Mouse (Mus musculus): ENCODE results near the gene Creb3.
"Not testable (repeated sequence)": the region's sequence is repeated elsewhere in the genome, so short reads cannot be mapped to it uniquely, and the experiment has no call there.

Gene Creb3

DNA sequence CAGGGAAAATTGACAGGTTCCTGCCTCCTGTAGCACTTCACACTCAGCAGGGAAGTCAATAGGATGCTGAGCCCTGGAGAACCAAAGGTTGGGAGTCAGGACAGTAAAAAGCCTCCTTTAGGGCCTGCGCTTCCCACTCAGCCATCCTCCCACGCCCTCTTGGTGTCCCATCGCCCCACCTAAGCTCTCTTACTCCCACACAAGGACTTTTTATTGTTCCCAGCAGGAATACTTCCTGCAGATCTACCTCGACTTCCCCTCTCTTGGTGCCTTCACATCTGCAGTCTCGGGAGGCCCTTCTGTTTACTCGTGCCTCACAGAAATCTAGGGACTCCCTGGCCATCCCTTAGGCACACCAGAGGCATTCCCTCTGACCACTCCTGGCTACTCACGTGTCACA, 21.3 kb downstream of the Creb3 start:
- no peak for DNase-seq (ENCODE audit: low spot score in 2 of 2)

- no peak for DNase-seq (ENCODE audit: low spot score in 2 of 2)
Observed at GRCm38 (mm10) chr4:43584444-43585416, 22.6 kb downstream of the Creb3 start, which contains the start of gene Msmp. TSS of gene Msmp (minus strand) at chr4:43584494.

DNA sequence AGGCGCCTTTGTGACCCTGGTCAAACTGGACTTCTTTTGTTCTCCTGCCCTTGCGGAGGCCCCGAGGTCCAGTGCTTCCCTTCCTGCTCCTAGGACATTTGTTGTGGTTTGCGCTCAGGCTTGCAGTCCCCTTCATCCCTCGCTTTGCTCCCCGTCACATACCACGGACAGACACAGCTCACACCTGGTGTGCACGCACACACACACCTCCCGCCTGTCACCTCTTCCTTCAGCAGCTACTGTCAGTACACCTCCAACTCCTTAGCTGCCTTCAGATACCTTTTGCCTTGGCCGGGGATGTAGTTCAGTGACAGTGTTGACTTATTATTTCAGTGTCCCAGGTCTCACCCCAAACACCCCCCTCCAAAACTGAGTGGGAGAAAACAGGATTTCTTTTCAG, 23.6 kb downstream of the Creb3 start:
- DNase-seq (ENCODE audit: low spot score in 2 of 2) = no peak

GRCm38 (mm10) chr4:43586411-43586810, 24.3 kb downstream of the Creb3 start:
- no peak for DNase-seq (ENCODE audit: low spot score in 2 of 2)

GRCm38 (mm10) chr4:43587681-43588080, 25.5 kb downstream of the Creb3 start:
- DNase-seq (ENCODE audit: low spot score in 2 of 2) = no peak

DNA sequence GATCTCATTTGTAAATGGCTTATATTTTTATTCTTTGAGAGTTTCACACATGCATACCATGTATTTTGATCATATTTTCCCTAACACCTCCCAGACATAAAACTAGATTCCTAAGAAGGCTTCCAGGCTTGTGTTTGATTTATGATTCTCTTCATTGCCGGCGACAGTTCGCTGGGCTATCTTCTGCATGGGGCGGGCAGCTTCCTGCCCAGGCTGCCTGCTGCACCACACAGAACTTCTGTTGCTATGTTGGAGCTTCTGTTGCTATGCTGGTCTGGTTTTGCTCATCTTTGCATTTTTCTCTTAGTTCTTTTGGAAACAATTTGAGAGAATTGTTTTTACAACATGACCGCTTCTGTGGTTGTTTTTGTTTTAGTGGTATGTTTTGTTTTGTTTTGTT, 29.4 kb downstream of the Creb3 start:
- DNase-seq (ENCODE audit: low spot score in 2 of 2) = no peak

GRCm38 (mm10) chr4:43591961-43592360, 29.8 kb downstream of the Creb3 start:
- DNase-seq (ENCODE audit: low spot score in 2 of 2) = no peak

DNA sequence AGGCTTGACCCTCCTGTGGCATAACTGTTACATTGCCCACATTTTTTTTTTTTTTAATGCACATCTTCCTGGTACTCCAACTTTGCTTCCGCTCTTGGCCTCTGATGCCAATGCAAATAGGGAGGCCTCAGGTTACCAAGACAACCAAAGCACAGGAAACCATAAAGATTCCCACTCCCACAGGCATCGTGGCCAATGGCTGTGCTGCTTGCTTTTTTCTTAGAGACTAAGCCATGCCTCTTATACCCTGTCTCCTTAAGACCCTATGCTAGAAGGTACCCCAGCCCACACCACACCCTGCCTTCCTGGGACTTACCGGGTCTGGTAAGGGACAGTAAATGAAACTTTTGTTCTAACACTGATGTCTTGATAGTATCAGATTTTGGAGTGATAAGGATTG, 31.3 kb downstream of the Creb3 start:
- DNase-seq (ENCODE audit: low spot score in 2 of 2) = no peak

GRCm38 (mm10) chr4:43596597-43596996, 34.5 kb downstream of the Creb3 start:
- not testable (repeated sequence) for DNase-seq (ENCODE audit: low spot score in 2 of 2)

DNA sequence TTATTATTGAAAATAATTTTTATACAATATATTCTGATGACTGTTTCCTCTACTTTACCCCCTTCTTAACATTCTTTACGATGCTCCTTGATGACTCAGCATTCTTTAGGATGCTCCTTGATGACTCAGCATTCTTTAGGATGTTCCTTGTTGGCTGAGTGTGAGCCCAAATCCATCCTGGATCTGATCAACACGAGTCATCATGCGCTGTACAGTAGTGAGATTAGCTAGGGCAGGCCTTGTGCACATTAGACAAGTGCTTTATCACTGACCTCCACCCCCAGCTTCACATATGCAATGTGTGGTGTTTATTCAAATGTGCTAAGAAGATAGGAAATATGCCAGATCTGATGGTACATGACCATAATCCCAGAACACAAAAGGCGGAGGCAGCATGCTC, 36.1 kb downstream of the Creb3 start:
- DNase-seq (ENCODE audit: low spot score in 2 of 2) = no peak

GRCm38 (mm10) chr4:43598650-43599380, 36.7 kb downstream of the Creb3 start:
- DNase-seq (ENCODE audit: low spot score in 2 of 2) = no peak

- DNase-seq (ENCODE audit: low spot score in 2 of 2) = no peak
Observed at GRCm38 (mm10) chr4:43600195-43600934, 38.2 kb downstream of the Creb3 start.

DNA sequence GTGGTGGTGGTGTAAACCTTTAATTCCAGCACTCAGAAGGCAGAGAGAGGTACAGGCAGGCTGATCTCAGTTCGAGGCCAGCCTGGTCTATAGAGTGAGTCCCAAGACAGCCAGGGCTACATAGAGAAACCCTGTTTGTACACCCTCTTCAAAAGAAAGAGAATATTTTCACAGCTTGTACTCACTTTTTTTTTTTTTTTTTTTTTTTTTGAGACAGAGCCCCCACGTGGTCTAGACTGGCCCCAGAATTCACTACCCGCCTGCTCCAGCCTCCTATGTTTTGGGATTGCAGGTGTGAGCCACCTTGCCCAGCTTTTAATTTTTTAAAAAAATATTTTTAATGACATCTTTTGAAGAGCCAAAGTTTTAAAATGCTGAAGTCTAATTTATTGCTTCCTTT, 42.0 kb downstream of the Creb3 start:
- DNase-seq (ENCODE audit: low spot score in 2 of 2) = no peak

GRCm38 (mm10) chr4:43604751-43605685, 42.9 kb downstream of the Creb3 start:
- no peak for DNase-seq (ENCODE audit: low spot score in 2 of 2)

- no peak for DNase-seq (ENCODE audit: low spot score in 2 of 2)
Observed at GRCm38 (mm10) chr4:43612534-43612933, 50.4 kb downstream of the Creb3 start.

DNA sequence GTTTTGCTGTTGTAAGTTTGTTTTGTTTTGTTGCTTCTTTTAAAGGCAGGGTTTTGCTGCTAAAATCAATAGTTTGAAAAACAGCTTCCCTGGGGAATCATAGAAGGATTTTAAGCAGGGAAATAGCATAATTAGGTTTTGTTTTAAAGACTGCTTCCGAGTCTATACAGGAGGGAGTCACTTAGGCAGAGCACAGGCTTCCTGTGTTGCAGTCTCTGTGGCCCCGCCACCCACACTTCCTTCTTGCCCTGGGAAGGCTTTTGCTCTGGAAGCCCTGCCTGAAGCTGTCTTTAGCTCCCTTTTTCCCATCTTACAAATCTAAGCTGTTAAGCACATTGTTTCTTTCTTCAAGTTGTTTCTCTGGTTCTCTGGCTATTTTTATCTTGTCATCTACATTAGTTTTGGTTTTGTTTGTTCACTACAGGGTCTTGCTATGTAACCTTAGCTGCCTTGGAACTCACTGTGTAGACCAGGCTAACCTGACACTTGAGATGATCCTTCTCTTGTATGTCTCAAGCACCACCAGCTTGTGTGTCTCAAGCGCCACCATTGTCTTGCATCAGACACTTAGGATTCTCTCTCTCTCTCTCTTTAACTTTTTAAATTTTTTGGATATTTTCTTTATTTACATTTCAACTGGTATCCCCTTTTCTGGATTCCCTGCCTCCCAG, 51.1 kb downstream of the Creb3 start:
- DNase-seq (ENCODE audit: low spot score in 2 of 2) = no peak

Data from urinary bladder, adult 18-20 months (tissue).